Mouse (Mus musculus) small intestine, adult 2 months (tissue): ENCODE data around the gene Rhoc. TPM values are rescaled to one million over a fixed set of nuclear protein-coding genes. Genes with fewer than 3 reads are reported as not detected.

Experiments
- H3K27ac ChIP-seq: fragments of 200-500 bp; 2 replicates; pipeline ENCODE4 v1.5.1; 2012; ENCODE audit warnings: low read depth, low read length, control low read depth, inconsistent platforms; ENCODE audit not compliant: insufficient read depth
- H3K27me3 ChIP-seq: fragments of 200-500 bp; 2 replicates; pipeline ENCODE4 v1.6.1; 2012; ENCODE audit warnings: mild to moderate bottlenecking, moderate library complexity, low read length, inconsistent platforms; ENCODE audit not compliant: control insufficient read depth, insufficient read depth
- H3K36me3 ChIP-seq: fragments of 200-500 bp; 2 replicates; pipeline ENCODE4 v1.6.1; 2012; ENCODE audit warnings: mild to moderate bottlenecking, low read length, control low read depth, inconsistent platforms; ENCODE audit not compliant: control insufficient read depth, insufficient read depth
- H3K4me1 ChIP-seq: fragments of 200-500 bp; 2 replicates; pipeline ENCODE4 v1.6.1; 2012; ENCODE audit warnings: low read length, inconsistent platforms, mixed read lengths; ENCODE audit not compliant: control insufficient read depth, insufficient read depth, insufficient read length
- H3K4me3 ChIP-seq: fragments of 200-500 bp; 2 replicates; pipeline ENCODE4 v1.5.1; 2012; ENCODE audit warnings: low read depth, mild to moderate bottlenecking, control low read depth, inconsistent platforms, low read length, moderate library complexity
- CTCF ChIP-seq: fragments of 200-500 bp; IDR thresholded peaks from 2 replicates; pipeline ENCODE4 v1.5.1; 2012; ENCODE audit warnings: low read depth, mild to moderate bottlenecking, control low read depth, inconsistent platforms, low read length, moderate library complexity, mixed read lengths; ENCODE audit not compliant: insufficient replicate concordance, insufficient read length; ENCODE audit errors: extremely low read depth
- POLR2A ChIP-seq: fragments of 200-500 bp; IDR thresholded peaks from 2 replicates; pipeline ENCODE4 v1.6.1; 2012; ENCODE audit warnings: low read depth, mild to moderate bottlenecking, control low read depth, inconsistent platforms, low read length, moderate library complexity
- WGBS: fragments of 180-500 bp; shearing (Covaris S2); methylation state at CpG from one replicate; pipeline ENCODE4 v1.1.7; 2018; 5-methylcytosine and 5-hydroxymethylcytosine counted together
- polyA plus RNA-seq: library from polyadenylated mRNA; depleted of rRNA; stranded (reverse); fragments of >200 nt; gene quantifications from 2 replicates; pipeline ENCODE4 v1.2.3, GENCODE M21; 2012

Gene Rhoc
- polyA plus RNA-seq, 1 experiment = 197 TPM

DNA sequence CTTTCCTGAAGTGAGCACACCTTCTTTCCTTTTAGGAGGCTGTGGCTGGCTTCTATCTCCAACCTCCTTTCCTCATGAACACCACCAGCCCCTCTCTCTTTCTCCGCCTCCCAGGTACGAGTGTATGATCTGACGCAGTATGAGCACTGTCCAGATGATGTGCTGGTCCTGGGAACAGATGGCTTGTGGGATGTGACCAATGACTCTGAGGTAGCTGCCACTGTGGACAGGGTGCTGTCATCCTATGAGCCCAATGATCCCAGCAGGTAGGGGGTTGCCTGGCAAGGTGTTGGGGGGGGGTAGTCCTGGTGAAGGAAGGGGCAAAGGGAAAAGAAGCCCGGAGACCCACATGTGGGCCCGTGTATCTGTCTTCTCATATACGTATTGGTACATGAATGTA lies 2.9 kb upstream of the Rhoc start:
- 90% methylated on average over 6 of the region's 6 CpGs for WGBS
- Histone ChIP-seq H3K4me1 (peaks cover 46% of the 10 kb centered on the region), H3K27me3 (peaks cover 6% of the 10 kb centered on the region; the same call in 1 of the 2 replicates), H3K4me3 (no peak overlapping the region), H3K36me3 (0 out of 2 replicates have a peak, but pooled peaks cover 1% of the 10 kb centered on the region), H3K27ac (no peak overlapping the region)
- TF ChIP-seq CTCF (no peak), POLR2A (no peak)

DNA sequence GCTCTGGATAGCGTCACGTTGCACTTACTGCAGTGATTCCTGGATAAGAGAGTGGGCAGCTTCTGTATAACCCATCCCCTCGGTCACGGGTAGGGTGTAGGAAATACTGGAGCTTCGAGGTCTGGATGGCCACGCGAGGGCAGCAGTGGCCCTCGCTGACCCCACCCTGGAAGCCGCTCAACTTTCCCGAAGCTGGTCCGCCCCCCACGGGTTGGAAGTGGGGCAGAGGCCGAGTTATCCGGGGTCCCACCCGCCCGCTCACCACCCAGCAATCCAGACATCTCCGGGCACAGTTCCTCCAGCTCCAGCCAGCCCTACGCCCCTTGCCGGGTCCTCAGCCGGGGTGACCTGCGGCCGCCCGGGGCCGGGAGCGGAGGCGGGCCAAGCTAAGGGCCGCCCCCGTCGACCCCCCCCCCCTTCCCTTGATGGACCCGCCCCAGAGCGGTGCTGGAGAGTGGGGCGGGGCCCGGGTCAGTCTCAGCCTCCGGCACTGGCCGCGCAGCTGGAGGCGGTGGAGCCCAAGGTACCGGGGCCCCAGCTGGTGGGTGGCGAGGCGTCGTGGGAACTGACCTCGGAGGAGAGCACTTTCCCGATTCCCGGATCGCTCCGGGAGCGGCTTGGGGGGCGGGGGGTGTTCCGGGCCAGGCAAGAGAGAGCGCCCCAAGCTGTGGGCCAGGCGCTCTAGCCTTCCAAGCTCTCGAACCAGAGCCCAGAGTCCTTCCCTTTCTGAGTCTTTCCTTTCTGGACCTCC lies 561 bp downstream of the Rhoc start:
- H3K27ac ChIP-seq = peak overlapping the region; percentile 92
- peaks cover 43% of the 10 kb centered on the region for H3K4me1 ChIP-seq
- peak; percentile 74 for TF ChIP-seq CTCF
- TF ChIP-seq POLR2A = peak; percentile 73
- 2% methylated on average over 49 of the region's 52 CpGs for WGBS
- no peaks in the 10 kb centered on the region for H3K27me3 ChIP-seq
- H3K36me3 ChIP-seq = peaks cover 17% of the 10 kb centered on the region
- peak overlapping the region; percentile 95 for H3K4me3 ChIP-seq

DNA sequence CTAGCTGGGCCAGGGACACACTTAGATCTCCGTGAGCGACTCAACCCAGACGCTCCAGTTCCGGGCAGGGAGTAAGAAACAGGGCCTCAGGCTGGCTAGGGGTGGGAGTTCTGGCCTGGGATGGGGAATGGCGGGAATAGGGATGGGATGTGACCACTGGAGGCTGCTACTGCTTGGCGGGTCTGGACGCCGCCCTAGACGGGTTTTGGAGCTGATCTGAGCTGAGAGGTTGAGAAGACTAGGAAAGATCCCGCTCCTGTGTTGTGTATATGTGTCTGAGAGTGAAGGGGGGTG lies 1.1 kb downstream of the Rhoc start:
- WGBS = 21% methylated on average over 10 of the region's 10 CpGs
- peaks cover 48% of the 10 kb centered on the region for H3K4me1 ChIP-seq
- peak overlapping the region; percentile 95 for H3K4me3 ChIP-seq
- H3K36me3 ChIP-seq = peaks cover 22% of the 10 kb centered on the region
- peak overlapping the region; percentile 90 for H3K27ac ChIP-seq
- TF ChIP-seq CTCF (0 out of 2 replicates have a peak, but pooled peaks have one; percentile 9), POLR2A (no peak)
- H3K27me3 ChIP-seq = no peaks in the 10 kb centered on the region

DNA sequence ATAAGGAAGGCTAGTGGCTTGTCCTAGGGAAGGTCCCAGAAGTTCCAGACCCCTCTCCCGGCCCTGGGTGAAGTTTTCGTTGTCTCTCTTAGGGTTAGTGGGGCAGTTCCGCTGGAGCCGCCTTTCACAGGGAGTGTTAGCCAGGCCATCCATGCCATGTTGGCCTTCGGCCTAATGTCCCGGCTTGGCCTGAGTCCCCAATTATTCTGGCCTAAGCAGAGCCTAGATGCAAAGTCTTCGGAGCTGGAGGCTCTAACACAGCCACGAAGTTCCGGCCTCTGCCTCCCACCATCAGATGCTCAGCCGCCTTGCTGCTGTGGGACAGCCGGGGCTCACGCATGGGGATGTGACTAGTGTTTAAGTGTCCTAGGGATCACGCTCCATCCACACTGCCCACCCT lies 1.6 kb downstream of the Rhoc start:
- no peaks in the 10 kb centered on the region for H3K27me3 ChIP-seq
- peaks cover 22% of the 10 kb centered on the region for H3K36me3 ChIP-seq
- WGBS = 58% methylated on average over 13 of the region's 13 CpGs
- TF ChIP-seq CTCF = no peak
- no peak for TF ChIP-seq POLR2A
- H3K4me3 ChIP-seq = peak overlapping the region; percentile 95
- H3K4me1 ChIP-seq = peaks cover 53% of the 10 kb centered on the region
- peak overlapping the region; percentile 90 for H3K27ac ChIP-seq

DNA sequence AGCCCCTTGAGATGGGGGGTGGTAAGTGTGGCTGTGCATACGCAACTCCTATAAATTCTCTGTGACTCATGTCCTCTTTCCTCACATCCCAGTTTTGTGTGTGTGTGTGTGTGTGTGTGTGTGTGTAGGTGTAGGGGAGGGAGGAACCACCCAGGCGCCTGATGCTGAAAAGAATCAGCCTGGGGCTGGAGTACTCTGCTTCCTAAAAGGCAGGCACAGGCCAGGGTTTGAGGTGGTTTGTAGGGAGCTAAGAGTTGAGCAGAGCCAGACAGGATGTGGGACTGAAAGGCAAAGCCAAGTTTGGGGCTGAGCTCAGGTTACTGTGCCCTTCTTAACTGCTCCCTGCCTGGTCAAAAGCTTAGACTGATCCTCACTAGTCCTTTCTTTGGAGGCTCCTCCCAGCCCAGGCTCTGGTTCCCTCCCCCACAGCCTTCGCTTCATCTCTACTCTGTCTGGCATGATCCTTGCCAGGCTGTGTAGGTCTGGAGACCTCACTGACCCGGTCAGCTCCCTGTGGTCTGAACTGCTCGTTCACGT lies 2.3 kb downstream of the Rhoc start:
- Histone ChIP-seq H3K4me3 (peak overlapping the region; percentile 95), H3K27me3 (no peaks in the 10 kb centered on the region), H3K27ac (peak overlapping the region; percentile 90), H3K36me3 (peaks cover 26% of the 10 kb centered on the region), H3K4me1 (peaks cover 59% of the 10 kb centered on the region)
- WGBS = 62% methylated on average over 6 of the region's 6 CpGs
- TF ChIP-seq CTCF = no peak
- no peak; the same call in none of the 2 replicates for TF ChIP-seq POLR2A

DNA sequence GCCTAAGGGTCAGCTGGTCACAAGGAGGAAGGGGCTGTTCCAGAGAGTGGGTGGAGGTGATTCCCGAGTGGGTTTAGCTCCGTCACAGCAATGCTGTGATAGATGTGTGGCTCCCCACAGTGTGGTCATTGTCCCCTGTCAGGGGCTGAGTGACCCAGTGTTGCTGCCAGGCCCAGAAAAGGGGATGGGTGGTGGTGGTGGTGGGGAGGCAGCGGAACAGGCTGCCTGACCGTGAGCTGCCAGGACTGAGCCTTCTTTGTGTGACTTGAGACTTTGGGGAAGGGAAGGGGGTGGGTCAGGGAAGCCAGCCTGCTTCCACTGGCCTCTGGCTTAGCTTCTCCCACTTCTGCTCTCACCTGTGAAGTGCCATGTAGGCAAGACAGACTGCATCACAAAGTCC lies 2.8 kb downstream of the Rhoc start:
- WGBS = 51% methylated on average over 4 of the region's 4 CpGs
- peaks cover 60% of the 10 kb centered on the region for H3K4me1 ChIP-seq
- H3K4me3 ChIP-seq = peak overlapping the region; percentile 95
- peak overlapping the region; percentile 90 for H3K27ac ChIP-seq
- H3K27me3 ChIP-seq = no peaks in the 10 kb centered on the region
- TF ChIP-seq CTCF = no peak
- TF ChIP-seq POLR2A = no peak
- H3K36me3 ChIP-seq = peaks cover 29% of the 10 kb centered on the region

DNA sequence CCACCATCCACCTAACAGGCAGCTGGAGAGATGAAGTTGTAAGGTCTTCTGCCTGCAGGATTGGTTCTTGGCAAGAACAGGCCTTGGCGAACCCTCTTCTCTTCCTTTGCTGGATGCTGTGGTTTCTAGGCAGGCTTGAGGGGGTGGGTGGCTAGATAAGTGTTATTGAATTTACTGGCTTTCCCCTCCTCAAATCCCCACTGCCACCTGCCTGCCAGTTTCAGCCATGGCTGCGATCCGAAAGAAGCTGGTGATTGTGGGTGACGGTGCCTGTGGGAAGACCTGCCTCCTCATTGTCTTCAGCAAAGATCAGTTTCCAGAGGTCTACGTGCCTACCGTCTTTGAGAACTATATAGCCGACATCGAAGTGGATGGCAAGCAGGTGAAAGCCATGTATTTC lies 3.5 kb downstream of the Rhoc start:
- Histone ChIP-seq H3K27me3 (no peaks in the 10 kb centered on the region), H3K4me3 (0 out of 2 replicates have a peak overlapping the region, but pooled peaks have one; percentile 0), H3K4me1 (peaks cover 58% of the 10 kb centered on the region), H3K36me3 (peaks cover 31% of the 10 kb centered on the region), H3K27ac (no peak overlapping the region)
- WGBS = 94% methylated on average over 8 of the region's 8 CpGs
- TF ChIP-seq CTCF (no peak), POLR2A (no peak)
